Mouse (Mus musculus): Measurements from ENCODE around the gene Gpr155. TPM values are rescaled to one million over a fixed set of nuclear protein-coding genes. Genes with fewer than 3 reads are reported as not detected.
A peak's percentile ranks its signal among the peaks of the same experiment; 100 is the strongest.

Gpr155 gene
- 7.1 and 8.0 TPM in 2 replicates for polyA plus RNA-seq (2016; fragmentation: Nextera tagmentation; extraction: Ambion mirVana)

GRCm38 (mm10) chr2:73386356-73387046, at the start of gene Gpr155:
TSS of gene Gpr155 (minus strand) at chr2:73386572.
- Histone ChIP-seq H3K27ac (replicated peaks) (peak within 1 kb of the TSS; percentile 64), H3K27me3 (0 out of 2 replicates have a peak, but pooled peaks cover 4% of the 10 kb centered on the region), H3K4me3 (peak within 1 kb of the TSS; percentile 61), H3K9ac (replicated peaks) (peak within 1 kb of the TSS; percentile 55), H3K9me3 (no peaks in the 10 kb centered on the region), H3K36me3 (no peaks in the 10 kb centered on the region), H3K4me1 (no peaks in the 10 kb centered on the region; the same call in 1 of the 2 replicates), H3K4me2 (replicated peaks) (peak within 1 kb of the TSS; percentile 78)
- peak; percentile 99 for ATAC-seq (ENCODE audit: low FRiP score, low read depth)
- 1% methylated on average over 43 of the region's 44 CpGs for WGBS

GRCm38 (mm10) chr2:73435847-73436246, 49.5 kb upstream of the Gpr155 start:
- no peak for ATAC-seq (ENCODE audit: low FRiP score, low read depth)
- H3K36me3 ChIP-seq, result peaks cover 6% of the 10 kb centered on the region; the same call in 1 of the 2 replicates
- 100% methylated on average over 2 of the region's 2 CpGs for WGBS
- no peak overlapping the region for H3K27ac ChIP-seq (replicated peaks)
- no peak overlapping the region for H3K9ac ChIP-seq (replicated peaks)
- H3K4me3 ChIP-seq, result no peak overlapping the region
- no peak overlapping the region for H3K4me2 ChIP-seq (replicated peaks)
- H3K4me1 ChIP-seq, result 0 out of 2 replicates have a peak, but pooled peaks cover 12% of the 10 kb centered on the region
- H3K27me3 ChIP-seq, result no peaks in the 10 kb centered on the region
- H3K9me3 ChIP-seq, result no peaks in the 10 kb centered on the region

GRCm38 (mm10) chr2:73431959-73432396, 45.6 kb upstream of the Gpr155 start:
- H3K4me3 ChIP-seq, result no peak overlapping the region
- H3K4me2 ChIP-seq (replicated peaks), result peak overlapping the region; percentile 40

GRCm38 (mm10) chr2:73428803-73429468, 42.6 kb upstream of the Gpr155 start:
- H3K4me3 ChIP-seq, result no peak overlapping the region
- H3K27me3 ChIP-seq, result no peaks in the 10 kb centered on the region
- 79% methylated on average over 21 of the region's 21 CpGs for WGBS
- no peak overlapping the region for H3K27ac ChIP-seq (replicated peaks)
- no peak overlapping the region for H3K9ac ChIP-seq (replicated peaks)
- H3K9me3 ChIP-seq, result no peaks in the 10 kb centered on the region
- no peak overlapping the region for H3K4me2 ChIP-seq (replicated peaks)
- no peaks in the 10 kb centered on the region for H3K36me3 ChIP-seq
- 0 out of 2 replicates have a peak, but pooled peaks cover 5% of the 10 kb centered on the region for H3K4me1 ChIP-seq
- no peak for ATAC-seq (ENCODE audit: low FRiP score, low read depth)

More at GRCm38 (mm10) chr2:73431959-73432396, 45.6 kb upstream of the Gpr155 start:
- Histone ChIP-seq H3K27ac (replicated peaks) (peak overlapping the region; percentile 63), H3K9me3 (no peaks in the 10 kb centered on the region), H3K9ac (replicated peaks) (no peak overlapping the region; the same call in 1 of the 2 replicates), H3K27me3 (no peaks in the 10 kb centered on the region), H3K4me1 (0 out of 2 replicates have a peak, but pooled peaks cover 5% of the 10 kb centered on the region), H3K36me3 (peaks cover 6% of the 10 kb centered on the region; the same call in 1 of the 2 replicates)
- no peak for ATAC-seq (ENCODE audit: low FRiP score, low read depth)
- 27% methylated on average over 14 of the region's 14 CpGs for WGBS

GRCm38 (mm10) chr2:73427293-73427692, 40.9 kb upstream of the Gpr155 start:
- ATAC-seq (ENCODE audit: low FRiP score, low read depth), result no peak
- no peak overlapping the region for H3K27ac ChIP-seq (replicated peaks)
- H3K36me3 ChIP-seq, result no peaks in the 10 kb centered on the region
- H3K9ac ChIP-seq (replicated peaks), result no peak overlapping the region
- H3K27me3 ChIP-seq, result no peaks in the 10 kb centered on the region
- H3K9me3 ChIP-seq, result no peaks in the 10 kb centered on the region
- H3K4me1 ChIP-seq, result 0 out of 2 replicates have a peak, but pooled peaks cover 5% of the 10 kb centered on the region
- H3K4me3 ChIP-seq, result no peak overlapping the region
- no peak overlapping the region for H3K4me2 ChIP-seq (replicated peaks)
- 40% methylated on average over 1 of the region's 1 CpGs for WGBS

DNA sequence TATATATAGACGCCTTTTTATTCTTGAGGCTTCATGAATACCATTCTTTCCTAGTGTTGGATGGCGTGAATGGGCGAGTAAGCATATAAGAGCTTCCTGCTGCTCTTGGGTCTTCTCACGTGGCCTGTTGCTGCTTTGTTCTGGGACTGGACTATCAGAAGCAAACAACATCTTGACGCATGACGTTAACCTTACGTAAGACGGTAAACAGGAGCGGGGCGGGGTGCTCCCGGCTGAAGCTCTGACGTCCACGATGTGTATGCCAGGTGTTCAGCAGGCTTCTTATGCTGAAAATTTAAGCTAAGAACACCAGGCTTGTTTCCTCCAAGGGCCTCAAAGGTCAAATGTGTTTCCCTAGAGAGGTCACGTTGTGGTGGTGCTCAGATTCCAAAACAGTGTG, 39.5 kb upstream of the Gpr155 start:
- Histone ChIP-seq H3K9ac (replicated peaks) (no peak overlapping the region), H3K27me3 (no peaks in the 10 kb centered on the region), H3K4me1 (peaks cover 3% of the 10 kb centered on the region; the same call in 1 of the 2 replicates), H3K9me3 (no peaks in the 10 kb centered on the region), H3K4me2 (replicated peaks) (no peak overlapping the region), H3K36me3 (no peaks in the 10 kb centered on the region), H3K4me3 (no peak overlapping the region), H3K27ac (replicated peaks) (no peak overlapping the region)
- WGBS, result 87% methylated on average over 14 of the region's 14 CpGs
- ATAC-seq (ENCODE audit: low FRiP score, low read depth), result no peak

GRCm38 (mm10) chr2:73419730-73420129, 33.4 kb upstream of the Gpr155 start:
- Histone ChIP-seq H3K27ac (replicated peaks) (no peak overlapping the region), H3K9ac (replicated peaks) (no peak overlapping the region), H3K36me3 (no peaks in the 10 kb centered on the region), H3K4me1 (peaks cover 13% of the 10 kb centered on the region; the same call in 1 of the 2 replicates), H3K4me3 (no peak overlapping the region), H3K9me3 (no peaks in the 10 kb centered on the region), H3K27me3 (0 out of 2 replicates have a peak, but pooled peaks cover 5% of the 10 kb centered on the region), H3K4me2 (replicated peaks) (no peak overlapping the region)
- no peak for ATAC-seq (ENCODE audit: low FRiP score, low read depth)
- 33% methylated on average over 7 of the region's 7 CpGs for WGBS

DNA sequence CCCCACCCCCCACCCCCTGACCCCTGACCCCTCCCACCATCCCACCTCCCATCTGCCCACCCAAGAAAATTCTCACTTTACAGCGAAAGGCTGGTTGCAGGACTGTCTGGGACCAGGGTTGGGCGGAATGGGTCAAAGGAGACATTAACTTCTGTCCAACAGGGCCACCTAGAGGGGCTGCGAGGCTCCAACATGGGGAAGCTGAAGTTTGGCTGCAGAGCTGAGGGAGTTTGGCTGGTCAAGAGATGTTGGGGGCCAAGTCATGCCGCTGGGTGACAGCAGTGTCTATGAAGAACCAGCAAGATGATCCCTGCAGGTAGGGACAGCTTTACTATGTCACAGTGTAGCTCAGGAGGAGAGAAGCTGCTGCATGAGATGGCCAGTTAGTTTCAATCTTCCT, 32.9 kb upstream of the Gpr155 start:
- Histone ChIP-seq H3K36me3 (no peaks in the 10 kb centered on the region), H3K27ac (replicated peaks) (no peak overlapping the region), H3K4me2 (replicated peaks) (no peak overlapping the region), H3K9ac (replicated peaks) (no peak overlapping the region), H3K27me3 (0 out of 2 replicates have a peak, but pooled peaks cover 5% of the 10 kb centered on the region), H3K9me3 (no peaks in the 10 kb centered on the region), H3K4me3 (no peak overlapping the region), H3K4me1 (peaks cover 13% of the 10 kb centered on the region; the same call in 1 of the 2 replicates)
- no peak for ATAC-seq (ENCODE audit: low FRiP score, low read depth)
- 40% methylated on average over 4 of the region's 4 CpGs for WGBS

GRCm38 (mm10) chr2:73415892-73416291, 29.5 kb upstream of the Gpr155 start:
- Histone ChIP-seq H3K9me3 (no peaks in the 10 kb centered on the region), H3K9ac (replicated peaks) (no peak overlapping the region), H3K4me1 (peaks cover 10% of the 10 kb centered on the region; the same call in 1 of the 2 replicates), H3K27me3 (0 out of 2 replicates have a peak, but pooled peaks cover 5% of the 10 kb centered on the region), H3K36me3 (no peaks in the 10 kb centered on the region), H3K4me3 (no peak overlapping the region), H3K27ac (replicated peaks) (no peak overlapping the region), H3K4me2 (replicated peaks) (no peak overlapping the region)
- ATAC-seq (ENCODE audit: low FRiP score, low read depth), result no peak
- 80% methylated on average over 5 of the region's 5 CpGs for WGBS

GRCm38 (mm10) chr2:73410076-73410475, 23.7 kb upstream of the Gpr155 start:
- no peak overlapping the region for H3K9ac ChIP-seq (replicated peaks)
- 93% methylated on average over 8 of the region's 8 CpGs for WGBS
- H3K36me3 ChIP-seq, result no peaks in the 10 kb centered on the region
- H3K9me3 ChIP-seq, result no peaks in the 10 kb centered on the region
- H3K4me2 ChIP-seq (replicated peaks), result no peak overlapping the region
- no peaks in the 10 kb centered on the region for H3K27me3 ChIP-seq
- H3K4me1 ChIP-seq, result no peaks in the 10 kb centered on the region
- no peak for ATAC-seq (ENCODE audit: low FRiP score, low read depth)
- H3K27ac ChIP-seq (replicated peaks), result no peak overlapping the region
- no peak overlapping the region for H3K4me3 ChIP-seq

GRCm38 (mm10) chr2:73407662-73408061, 21.3 kb upstream of the Gpr155 start:
- no peak for ATAC-seq (ENCODE audit: low FRiP score, low read depth)
- WGBS, result 59% methylated on average over 4 of the region's 4 CpGs

DNA sequence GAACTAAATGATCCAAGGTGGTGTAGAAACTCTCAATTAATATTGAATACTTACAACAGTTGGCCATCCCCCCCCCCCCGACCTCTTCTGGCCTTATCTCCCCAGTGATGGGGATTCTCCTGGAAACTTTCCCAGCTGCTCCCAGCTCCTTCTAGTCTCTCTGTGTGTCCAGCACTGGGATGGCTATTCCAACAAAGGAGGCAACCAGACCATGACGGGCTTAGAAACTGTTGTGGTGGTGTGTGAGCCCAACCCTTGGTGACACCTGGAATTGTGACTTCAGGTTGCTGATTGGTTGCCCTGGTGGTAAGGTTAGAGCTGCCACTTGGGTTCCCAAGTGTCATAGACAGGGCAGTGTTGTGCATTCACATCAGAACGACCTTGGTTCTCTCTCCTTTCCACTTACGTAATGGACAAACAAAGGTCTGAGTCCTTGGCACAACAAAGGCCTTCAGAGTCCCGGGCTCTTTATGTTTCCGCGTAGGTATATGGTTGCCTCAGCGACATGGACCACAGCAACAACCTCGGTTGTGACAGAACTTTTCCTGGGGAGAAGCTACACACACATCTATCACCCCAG, 20.1 kb upstream of the Gpr155 start:
- H3K4me3 ChIP-seq, result no peak overlapping the region
- H3K4me1 ChIP-seq, result no peaks in the 10 kb centered on the region
- no peak overlapping the region for H3K4me2 ChIP-seq (replicated peaks)
- H3K9ac ChIP-seq (replicated peaks), result no peak overlapping the region
- WGBS, result 87% methylated on average over 9 of the region's 9 CpGs
- no peaks in the 10 kb centered on the region for H3K27me3 ChIP-seq
- no peak for ATAC-seq (ENCODE audit: low FRiP score, low read depth)
- no peaks in the 10 kb centered on the region for H3K9me3 ChIP-seq
- no peak overlapping the region for H3K27ac ChIP-seq (replicated peaks)
- no peaks in the 10 kb centered on the region for H3K36me3 ChIP-seq

More at GRCm38 (mm10) chr2:73407662-73408061, 21.3 kb upstream of the Gpr155 start:
- Histone ChIP-seq H3K4me2 (replicated peaks) (no peak overlapping the region), H3K9me3 (no peaks in the 10 kb centered on the region), H3K4me3 (no peak overlapping the region), H3K36me3 (no peaks in the 10 kb centered on the region), H3K4me1 (no peaks in the 10 kb centered on the region), H3K27ac (replicated peaks) (no peak overlapping the region), H3K9ac (replicated peaks) (no peak overlapping the region), H3K27me3 (no peaks in the 10 kb centered on the region)
